In genomic region chr2:103294526-103294925, GRCm38 (mm10) we compare ENCODE assay signal across 19 mouse cellular contexts. TPM values are rescaled to one million over a fixed set of nuclear protein-coding genes. Genes with fewer than 3 reads are reported as not detected.
A peak's percentile ranks its signal among the peaks of the same experiment; 100 is the strongest.
DNase-seq lines count a peak whose midpoint lies in the region; ATAC-seq and TF ChIP-seq lines count a peak whose summit lies in the region.
"Had no signal": no experiment of that assay in that cellular context is flagged by ENCODE, and none has a peak within 500 bp of the region (broad histone marks: within the 10 kb centered on the region; RNA-seq: fewer than 3 reads in every experiment).

No protein-coding gene starts in this region.

- no peak overlapping the region for H3K9ac ChIP-seq in forebrain, embryonic 11.5 days (ENCODE audit: low read length)
- H3K9ac ChIP-seq in forebrain, embryonic 16.5 days (replicated peaks; ENCODE audit: low read depth, low read length) = no peak overlapping the region
- no peak overlapping the region for H3K9ac ChIP-seq in midbrain, postnatal 0 days (replicated peaks; ENCODE audit: low read length, poor library complexity, severe bottlenecking)
- H3K9ac ChIP-seq in midbrain, embryonic 16.5 days (ENCODE audit: low read depth, low read length) = no peak overlapping the region
- H3K9ac ChIP-seq: liver, embryonic 13.5 days; neural tube, embryonic 15.5 days had no signal

- ATAC-seq in forebrain, embryonic 11.5 days (replicated peaks; ENCODE audit: low FRiP score) = peak; percentile 27; the same call in 1 of the 2 replicates
- no peak for ATAC-seq in forebrain, embryonic 16.5 days
- ATAC-seq in midbrain, postnatal 0 days (ENCODE audit: low FRiP score) = 0 out of 2 replicates have a peak, but pooled peaks have one; percentile 20
- no peak for ATAC-seq in midbrain, embryonic 16.5 days
- ATAC-seq: hindbrain, postnatal 0 days had no signal

- no peak overlapping the region for H3K4me2 ChIP-seq in forebrain, embryonic 11.5 days (ENCODE audit: low read depth, low read length, severe bottlenecking)
- H3K4me2 ChIP-seq in forebrain, embryonic 16.5 days (ENCODE audit: low read length) = no peak overlapping the region
- no peak overlapping the region for H3K4me2 ChIP-seq in midbrain, postnatal 0 days (ENCODE audit: low read depth, low read length, poor library complexity, severe bottlenecking)
- H3K4me2 ChIP-seq in midbrain, embryonic 16.5 days (ENCODE audit: low read length) = no peak overlapping the region
- H3K4me2 ChIP-seq: liver, embryonic 13.5 days; neural tube, embryonic 15.5 days had no signal

- no peak overlapping the region for H3K4me3 ChIP-seq in forebrain, embryonic 11.5 days (ENCODE audit: low read depth, low read length)
- H3K4me3 ChIP-seq in forebrain, embryonic 16.5 days (replicated peaks; ENCODE audit: low read length) = no peak overlapping the region
- no peak overlapping the region for H3K4me3 ChIP-seq in midbrain, postnatal 0 days (ENCODE audit: low read depth, low read length)
- H3K4me3 ChIP-seq in midbrain, embryonic 16.5 days (ENCODE audit: low read depth, low read length) = no peak overlapping the region
- no peak overlapping the region for H3K4me3 ChIP-seq in layer of hippocampus, adult 2 months
- H3K4me3 ChIP-seq: forebrain, embryonic 10.5 days; liver, embryonic 13.5 days; neural tube, embryonic 15.5 days had no signal

- no peaks in the 10 kb centered on the region for H3K36me3 ChIP-seq in forebrain, embryonic 11.5 days (ENCODE audit: control insufficient read depth, insufficient read depth, low read length)
- no peaks in the 10 kb centered on the region for H3K36me3 ChIP-seq in forebrain, embryonic 16.5 days (ENCODE audit: control insufficient read depth, insufficient read depth)
- no peaks in the 10 kb centered on the region for H3K36me3 ChIP-seq in midbrain, postnatal 0 days (ENCODE audit: insufficient read depth, low read length)
- no peaks in the 10 kb centered on the region for H3K36me3 ChIP-seq in midbrain, embryonic 16.5 days (ENCODE audit: control insufficient read depth, insufficient read depth, low read length)
- H3K36me3 ChIP-seq: forebrain, embryonic 10.5 days; liver, embryonic 13.5 days; neural tube, embryonic 15.5 days had no signal

- no peak for TF ChIP-seq CTCF in midbrain, postnatal 0 days (IDR thresholded peaks at IDR 0.05)
- TF ChIP-seq CTCF in layer of hippocampus, adult 2 months (conservative IDR thresholded peaks at IDR 0.05) = no peak

- H3K9me3 ChIP-seq in forebrain, embryonic 11.5 days (ENCODE audit: control insufficient read depth, low read length) = no peaks in the 10 kb centered on the region
- no peaks in the 10 kb centered on the region for H3K9me3 ChIP-seq in forebrain, embryonic 16.5 days (ENCODE audit: control insufficient read depth, low read length)
- H3K9me3 ChIP-seq in midbrain, postnatal 0 days (ENCODE audit: low read length) = no peaks in the 10 kb centered on the region
- no peaks in the 10 kb centered on the region for H3K9me3 ChIP-seq in midbrain, embryonic 16.5 days (replicated peaks; ENCODE audit: control insufficient read depth, low read length, poor library complexity, severe bottlenecking)
- H3K9me3 ChIP-seq: forebrain, embryonic 10.5 days; liver, embryonic 13.5 days; neural tube, embryonic 15.5 days had no signal

- no peaks in the 10 kb centered on the region for H3K4me1 ChIP-seq in forebrain, embryonic 11.5 days (replicated peaks; ENCODE audit: control insufficient read depth, insufficient read depth, low read length)
- no peaks in the 10 kb centered on the region for H3K4me1 ChIP-seq in forebrain, embryonic 16.5 days (replicated peaks; ENCODE audit: control insufficient read depth, insufficient read depth, low read length)
- H3K4me1 ChIP-seq in midbrain, postnatal 0 days (ENCODE audit: insufficient read depth, low read length) = no peaks in the 10 kb centered on the region
- no peaks in the 10 kb centered on the region for H3K4me1 ChIP-seq in midbrain, embryonic 16.5 days (ENCODE audit: control insufficient read depth, insufficient read depth, low read length)

- WGBS in forebrain, embryonic 11.5 days = 28% methylated on average over 3 of the region's 3 CpGs
- 22% methylated on average over 3 of the region's 3 CpGs for WGBS in forebrain, embryonic 16.5 days
- WGBS in midbrain, postnatal 0 days = 27% methylated on average over 3 of the region's 3 CpGs
- 12% methylated on average over 3 of the region's 3 CpGs for WGBS in midbrain, embryonic 16.5 days

- no peak overlapping the region for H3K27ac ChIP-seq in forebrain, embryonic 11.5 days (ENCODE audit: low read depth, low read length)
- no peak overlapping the region for H3K27ac ChIP-seq in forebrain, embryonic 16.5 days (ENCODE audit: low read length)
- no peak overlapping the region for H3K27ac ChIP-seq in midbrain, postnatal 0 days (ENCODE audit: low read depth, low read length)
- H3K27ac ChIP-seq in midbrain, embryonic 16.5 days (ENCODE audit: low read length) = no peak overlapping the region
- no peak overlapping the region for H3K27ac ChIP-seq in layer of hippocampus, adult 2 months
- H3K27ac ChIP-seq: forebrain, embryonic 10.5 days; hindbrain, postnatal 0 days; liver, embryonic 13.5 days; neural tube, embryonic 15.5 days had no signal

- no peaks in the 10 kb centered on the region; the same call in 1 of the 2 replicates for H3K27me3 ChIP-seq in forebrain, embryonic 11.5 days (ENCODE audit: control insufficient read depth, insufficient read depth, low read length)
- no peaks in the 10 kb centered on the region for H3K27me3 ChIP-seq in forebrain, embryonic 16.5 days (replicated peaks; ENCODE audit: control insufficient read depth, insufficient read depth, low read length)
- no peaks in the 10 kb centered on the region for H3K27me3 ChIP-seq in midbrain, postnatal 0 days (ENCODE audit: insufficient read depth, low read length)
- no peaks in the 10 kb centered on the region for H3K27me3 ChIP-seq in midbrain, embryonic 16.5 days (ENCODE audit: control insufficient read depth, insufficient read depth, low read depth, low read length)
- H3K27me3 ChIP-seq: liver, embryonic 13.5 days; neural tube, embryonic 15.5 days had no signal

- no peak for DNase-seq in forebrain, embryonic 11.5 days (ENCODE audit: low spot score)
- DNase-seq in midbrain, postnatal 0 days (ENCODE audit: low spot score) = no peak
- DNase-seq in kidney, postnatal 10 days = peak; percentile 39
- no peak for DNase-seq in neural tube, embryonic 10.5 days (ENCODE audit: extremely low spot score, low spot score)
- DNase-seq in liver = no peak
- no peak for DNase-seq in layer of hippocampus, adult 2 months (ENCODE audit: low spot score in 2 of 2)
- DNase-seq: adrenal gland, postnatal 14 days; cerebellum, adult 9-11 months; layer of hippocampus, adult 9-11 months; left cerebral cortex, postnatal 4 days; liver, embryonic 13.5 days; thymus, postnatal 14 days had no signal

RNA-seq across cellular contexts. Expression of gene Ehf, which starts 8.6 kb away (rescaled TPM):
- 0.12 TPM in 1 of 2 replicates, not detected in the other for polyA plus RNA-seq in forebrain, embryonic 11.5 days (2014; fragmentation: Nextera tagmentation; extraction: Ambion mirVana)
- 0.04 and 0.35 TPM in 2 replicates for polyA plus RNA-seq in forebrain, embryonic 16.5 days (2015; fragmentation: Nextera tagmentation; extraction: Ambion mirVana)
- 0.05 TPM in 1 of 2 replicates, not detected in the other for total RNA-seq in midbrain, postnatal 0 days (2014; rRNA removed)
- polyA plus RNA-seq in midbrain, postnatal 0 days (2015; fragmentation: Nextera tagmentation; extraction: Ambion mirVana) = 0.22 TPM in 1 of 2 replicates, not detected in the other
- polyA plus RNA-seq in midbrain, embryonic 16.5 days (2015; fragmentation: Nextera tagmentation; extraction: Ambion mirVana) = 0.10 and 0.19 TPM in 2 replicates
- total RNA-seq in layer of hippocampus, adult 2 months (2021) = not detected
- total RNA-seq: granulocyte monocyte progenitor cell, adult 5-6 weeks; hindbrain, postnatal 0 days; left cerebral cortex, postnatal 4 days; megakaryocyte progenitor cell, adult 5-6 weeks had no signal
- polyA plus RNA-seq: forebrain, embryonic 10.5 days; neural tube, embryonic 15.5 days had no signal

Comparison
In these comparisons a context has a peak if more than half of its experiments do, and no peak if none do; other contexts are left out.
1. ATAC-seq: peak in forebrain, embryonic 11.5 days (single experiment) and midbrain, postnatal 0 days (single experiment); none in forebrain, embryonic 16.5 days (single experiment) and midbrain, embryonic 16.5 days (single experiment).